Mouse (Mus musculus): ENCODE results near the gene Zswim4.

Gene Zswim4

GRCm38 (mm10) chr8:84223322-84224029 is 13.4 kb downstream of the Zswim4 start:
- DNase-seq (ENCODE audit: low spot score) = no peak

DNA sequence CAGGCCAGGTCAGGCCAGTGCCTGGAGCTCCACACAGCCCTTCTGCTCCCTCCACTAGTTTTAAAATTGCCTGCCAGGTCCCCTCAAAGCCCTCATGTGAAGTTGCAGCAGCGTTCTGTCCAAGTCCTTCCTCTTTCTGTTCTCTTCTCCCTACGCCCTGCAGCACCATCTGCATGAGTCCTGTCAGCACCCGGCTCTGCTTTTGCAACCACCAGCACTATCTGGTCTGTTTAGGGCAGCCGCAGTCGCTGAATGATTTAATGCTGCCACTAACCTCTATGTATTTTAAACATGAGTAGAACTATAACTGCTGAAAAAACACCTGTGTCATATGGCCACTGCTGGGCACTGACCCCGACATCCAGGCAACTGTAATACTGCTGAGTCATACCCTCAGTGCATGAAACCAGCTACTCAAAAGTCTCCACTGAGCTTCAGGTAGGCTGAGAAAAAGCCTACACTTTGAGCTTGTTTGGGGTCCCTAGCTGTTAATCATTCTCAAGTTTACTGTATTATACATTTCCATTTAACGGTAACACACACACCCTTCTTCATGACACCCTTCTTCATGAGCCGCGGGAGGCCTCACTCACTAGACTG is 14.2 kb downstream of the Zswim4 start:
- DNase-seq (ENCODE audit: low spot score) = no peak

- no peak for DNase-seq (ENCODE audit: low spot score)
These were observed 16.8 kb downstream of the Zswim4 start for GRCm38 (mm10) chr8:84220105-84220504.

DNA sequence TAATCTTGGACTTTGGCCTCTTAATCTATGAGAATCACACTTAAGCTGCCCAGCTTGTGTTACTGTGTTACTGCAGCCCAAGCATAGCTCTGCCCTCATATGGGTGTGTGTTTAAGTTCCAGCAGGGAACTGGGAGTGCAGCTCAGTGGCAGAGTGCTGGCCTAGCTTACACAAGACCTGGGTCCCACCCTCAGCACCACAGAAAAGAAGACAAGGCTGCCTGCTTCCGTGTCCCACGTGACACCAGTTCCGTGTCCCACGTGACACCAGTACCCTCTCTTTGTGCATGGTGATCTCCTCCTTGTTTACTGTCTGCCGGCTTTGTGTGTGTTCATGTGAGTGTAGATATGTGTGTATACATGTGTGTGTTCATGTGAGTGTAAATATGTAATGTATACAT is 18.7 kb downstream of the Zswim4 start:
- DNase-seq (ENCODE audit: low spot score) = no peak

DNA sequence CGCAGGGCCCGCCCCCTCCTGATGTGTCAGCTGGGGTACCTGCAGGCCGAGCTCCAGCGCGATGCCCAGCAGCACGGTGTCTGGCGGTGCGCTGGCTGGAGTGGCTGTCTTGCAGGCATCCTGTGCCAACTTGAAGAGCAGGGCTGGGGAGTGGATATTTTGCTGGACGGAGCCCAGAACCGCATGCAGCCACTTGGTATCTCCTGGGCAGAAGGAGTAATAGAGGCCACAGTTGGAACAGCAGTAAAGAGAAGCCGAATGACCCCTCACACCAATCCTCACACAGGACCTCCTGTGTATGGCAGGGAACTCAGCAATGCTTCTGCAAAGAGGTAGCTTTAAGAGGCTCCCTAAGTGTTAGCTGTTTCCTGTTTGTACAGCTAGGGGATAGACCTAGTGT is 19.6 kb downstream of the Zswim4 start:
- no peak for DNase-seq (ENCODE audit: low spot score)

DNA sequence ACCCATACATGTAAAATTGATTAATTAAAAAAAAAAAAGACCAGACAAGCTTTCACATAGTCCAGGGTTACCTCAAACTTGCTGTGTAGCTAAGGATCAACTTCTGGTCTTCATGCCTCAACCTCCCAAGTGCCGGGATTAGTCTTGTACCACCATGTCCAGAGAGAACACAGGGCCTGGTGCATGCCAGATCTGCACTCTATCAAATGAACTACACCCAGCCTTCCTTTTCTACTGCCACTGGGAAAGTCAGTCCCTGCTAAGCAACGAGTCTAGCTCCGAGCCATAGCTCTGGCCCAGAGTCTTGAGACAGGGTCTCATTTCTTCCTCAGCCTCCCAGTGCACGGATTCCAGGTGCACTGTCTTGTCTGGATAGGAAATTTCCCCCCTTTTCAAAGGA is 23.6 kb downstream of the Zswim4 start:
- DNase-seq (ENCODE audit: low spot score) = no peak

DNA sequence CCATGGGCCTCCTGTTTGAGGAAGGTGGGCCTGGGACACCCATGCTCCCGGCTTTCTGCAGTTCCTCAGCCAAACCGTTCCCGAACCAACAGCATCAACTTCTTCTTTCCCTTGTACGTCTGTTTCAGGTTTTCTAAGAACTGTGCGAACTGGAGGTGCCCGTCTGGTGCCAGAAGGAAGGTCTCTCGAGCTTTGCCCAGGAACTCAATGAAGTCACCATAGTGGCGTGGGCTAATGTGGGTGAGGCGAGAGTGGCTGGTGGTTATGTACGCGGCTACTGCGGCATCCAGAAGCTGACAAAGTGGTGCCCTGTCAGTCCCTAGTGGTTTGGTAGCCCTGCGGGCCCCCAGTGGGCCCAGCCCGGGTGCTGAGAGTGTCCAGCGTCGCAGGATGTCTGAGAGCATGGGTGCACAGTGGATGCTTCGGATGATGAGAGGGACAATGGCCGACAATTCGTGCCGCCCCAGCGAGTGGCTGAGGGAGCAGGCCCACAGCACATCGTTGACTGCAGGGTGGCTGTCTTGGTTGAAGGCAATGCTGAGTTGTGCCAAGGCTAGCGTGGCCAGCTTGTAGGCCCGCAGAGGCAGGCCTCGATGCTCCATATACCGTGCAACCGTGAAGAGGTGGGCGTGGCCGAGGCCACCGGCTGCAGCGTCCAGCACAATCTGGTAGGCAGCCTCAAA is 24.8 kb downstream of the Zswim4 start:
- no peak for DNase-seq (ENCODE audit: low spot score)

- no peak for DNase-seq (ENCODE audit: low spot score)
These were observed 25.7 kb downstream of the Zswim4 start for GRCm38 (mm10) chr8:84211202-84211601.

DNA sequence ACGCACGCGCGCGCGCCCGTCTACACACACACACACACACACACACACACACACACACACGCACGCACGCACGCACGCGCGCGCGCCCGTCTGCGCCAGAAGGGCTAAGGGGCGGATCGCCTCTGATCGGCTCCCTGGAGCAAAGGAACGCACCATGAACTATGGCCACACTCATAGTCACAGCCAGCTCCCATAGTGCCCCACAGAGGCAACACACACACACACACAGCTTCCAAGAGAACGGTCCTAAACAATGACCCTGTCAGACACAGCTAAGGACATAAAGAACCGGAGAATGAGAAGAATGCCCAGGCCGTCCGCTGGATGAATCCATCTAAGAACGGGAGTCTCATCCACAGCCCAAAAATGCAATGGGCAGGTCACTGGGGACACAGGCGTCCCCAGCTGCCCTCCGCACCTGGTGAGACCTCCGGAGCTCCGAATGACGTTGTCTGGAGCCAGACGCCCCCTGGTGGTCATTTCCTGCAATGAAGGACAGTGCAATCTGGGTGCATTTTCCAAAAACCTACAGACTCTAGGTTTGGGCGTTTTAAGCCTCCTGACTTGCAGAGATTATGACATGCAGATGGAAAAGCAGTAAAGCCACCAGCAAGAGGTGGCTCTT is 26.6 kb downstream of the Zswim4 start:
- peak; percentile 90 for DNase-seq (ENCODE audit: low spot score)

- DNase-seq (ENCODE audit: low spot score) = no peak
These were observed 28.2 kb downstream of the Zswim4 start for GRCm38 (mm10) chr8:84208381-84209380.

DNA sequence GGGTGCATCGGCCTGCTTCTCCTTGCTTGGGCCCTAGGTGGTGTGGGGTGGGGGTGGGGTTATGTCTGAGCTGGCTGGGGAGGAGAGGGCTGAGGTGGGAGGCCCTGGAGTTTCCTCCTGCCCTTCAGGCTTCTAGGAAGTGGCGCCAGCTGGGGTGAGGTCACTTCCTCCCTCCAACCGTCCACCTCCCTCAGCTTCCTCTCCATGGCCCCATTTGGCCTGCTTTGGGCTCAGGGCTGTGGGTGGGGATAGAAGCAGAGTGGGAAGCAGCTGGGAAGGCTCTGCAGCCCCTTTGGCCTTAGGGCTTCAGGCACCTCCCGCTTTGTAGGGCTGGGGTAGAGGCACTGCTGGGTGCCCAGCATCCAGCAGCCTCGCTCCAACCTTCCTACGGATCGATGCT is 29.0 kb downstream of the Zswim4 start:
- DNase-seq (ENCODE audit: low spot score) = no peak

- no peak for DNase-seq (ENCODE audit: low spot score)
These were observed 30.2 kb downstream of the Zswim4 start for GRCm38 (mm10) chr8:84206666-84207065.

GRCm38 (mm10) chr8:84205073-84205472 is 31.8 kb downstream of the Zswim4 start:
- no peak for DNase-seq (ENCODE audit: low spot score)

- DNase-seq (ENCODE audit: low spot score) = no peak
These were observed 32.7 kb downstream of the Zswim4 start for GRCm38 (mm10) chr8:84203975-84204772.

GRCm38 (mm10) chr8:84202938-84203917 is 33.6 kb downstream of the Zswim4 start:
- peak; percentile 86 for DNase-seq (ENCODE audit: low spot score)

DNA sequence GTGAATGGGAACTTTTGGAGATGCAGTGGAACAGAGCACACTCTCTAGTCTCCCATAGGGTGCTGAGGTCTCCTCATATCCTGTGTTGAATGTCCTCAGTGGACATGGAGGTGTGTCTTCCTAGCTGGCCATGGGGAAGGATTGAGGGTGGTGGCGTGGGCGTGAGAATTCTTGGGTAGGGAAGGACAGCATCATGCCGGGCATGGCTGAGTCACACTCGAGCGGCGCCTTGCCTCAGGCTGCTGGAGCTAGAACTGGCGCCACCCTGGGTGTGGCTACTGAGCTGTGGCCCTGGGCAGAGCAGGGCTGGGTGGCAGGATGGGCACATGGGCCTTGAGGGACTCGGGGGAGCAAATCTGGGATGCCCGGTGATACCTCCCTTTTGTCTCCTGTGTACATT is 34.4 kb downstream of the Zswim4 start:
- DNase-seq (ENCODE audit: low spot score) = no peak

DNA sequence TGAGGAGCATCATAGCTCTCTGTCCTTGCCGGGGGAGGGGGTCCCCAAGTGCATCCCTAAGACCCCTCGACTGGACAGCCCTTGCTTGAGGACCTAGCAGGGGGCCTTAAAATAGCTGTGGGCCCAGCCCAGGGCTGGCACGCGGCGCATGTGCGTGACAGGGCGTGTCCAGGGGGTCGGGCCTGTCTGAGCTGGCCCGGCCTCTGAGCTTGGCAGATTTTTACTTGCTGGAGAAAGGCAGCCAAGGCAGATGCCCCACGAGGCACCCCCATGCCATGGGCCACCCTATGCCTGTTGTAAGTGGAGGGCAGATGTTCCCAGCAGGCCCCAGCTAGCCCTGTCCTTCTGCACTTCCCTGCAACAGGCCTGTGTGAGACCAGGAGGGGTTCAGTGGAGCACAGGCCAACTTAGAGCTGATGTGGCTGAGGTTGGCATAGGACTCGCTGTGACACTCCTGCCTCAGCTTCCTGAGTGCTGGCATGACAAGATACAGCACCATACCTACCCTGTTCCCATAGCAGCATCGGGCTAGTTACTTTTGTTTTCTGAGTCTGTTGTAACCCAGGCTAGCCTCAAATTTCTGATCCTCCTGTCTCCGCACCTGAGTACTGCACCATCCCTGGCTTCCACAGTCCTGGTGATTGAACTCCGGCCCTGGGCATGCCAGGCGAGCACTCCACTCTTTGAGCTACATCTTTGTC is 35.2 kb downstream of the Zswim4 start:
- peak; percentile 68 for DNase-seq (ENCODE audit: low spot score)

- peak; percentile 85 for DNase-seq (ENCODE audit: low spot score)
These were observed 36.0 kb downstream of the Zswim4 start for GRCm38 (mm10) chr8:84200652-84201544.

Measured in testis, postnatal 10 days (tissue).